Mouse (Mus musculus): ENCODE measurements around the gene Kcne1.

Kcne1 gene

DNA sequence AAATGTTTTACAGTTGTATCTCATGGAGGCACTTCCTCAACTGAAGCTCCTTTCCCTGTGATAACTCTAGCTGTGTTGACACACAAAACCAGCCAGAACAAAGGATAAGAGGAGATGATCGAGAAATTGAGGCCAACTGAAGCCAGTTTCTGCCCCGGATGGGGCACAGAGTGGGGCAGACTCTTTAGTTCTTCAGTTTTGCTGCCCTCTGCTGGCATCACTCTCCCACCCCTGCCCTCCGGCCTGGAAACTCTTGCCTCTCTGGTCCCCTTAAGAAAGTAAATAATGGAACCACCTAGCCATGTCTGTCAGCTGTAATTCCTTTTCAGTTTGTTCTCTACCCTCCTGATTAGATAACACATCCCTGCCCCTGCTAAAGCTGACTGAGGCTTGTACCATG is 51.3 kb downstream of the Kcne1 start:
- no peak for DNase-seq (ENCODE audit: low read depth, low spot score)

DNA sequence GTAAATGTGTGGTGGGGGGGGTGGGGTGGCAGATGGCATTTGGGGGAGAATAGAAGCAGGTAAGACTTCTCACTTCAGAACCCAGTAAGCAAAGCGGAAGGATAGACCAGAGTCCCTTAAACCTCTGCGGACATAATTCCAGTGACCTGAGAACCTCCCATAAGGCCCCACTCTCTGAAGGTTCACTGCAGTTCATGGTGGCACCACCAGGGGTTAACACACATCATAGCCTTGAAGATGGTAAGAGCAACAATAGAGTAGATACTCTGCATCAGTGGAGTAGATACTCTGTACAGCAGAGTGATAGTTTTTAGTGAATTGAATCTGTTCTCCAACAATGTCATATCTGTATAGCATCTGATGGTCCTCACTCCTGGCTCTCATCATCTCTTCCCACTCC is 53.7 kb downstream of the Kcne1 start:
- peak; percentile 68 for DNase-seq (ENCODE audit: low read depth, low spot score)

- DNase-seq (ENCODE audit: low read depth, low spot score) = peak; percentile 29
These were observed 56.8 kb downstream of the Kcne1 start for GRCm38 (mm10) chr16:92302506-92302905.

- DNase-seq (ENCODE audit: low read depth, low spot score) = no peak
These were observed 57.3 kb downstream of the Kcne1 start for GRCm38 (mm10) chr16:92301989-92302388.

- no peak for DNase-seq (ENCODE audit: low read depth, low spot score)
These were observed 57.9 kb downstream of the Kcne1 start for GRCm38 (mm10) chr16:92301412-92301806.

- peak; percentile 98 for DNase-seq (ENCODE audit: low read depth, low spot score)
These were observed 58.4 kb downstream of the Kcne1 start, which contains the start of gene Smim11 for GRCm38 (mm10) chr16:92300649-92301411. Gene Smim11, plus strand, starts transcription at chr16:92301286.
